ENCODE assay signal across 8 mouse cellular contexts in genomic region chr5:146220879-146221714, GRCm38 (mm10). TPM values are rescaled to one million over a fixed set of nuclear protein-coding genes. Genes with fewer than 3 reads are reported as not detected.
DNase-seq lines count a peak whose midpoint lies in the region; ATAC-seq and TF ChIP-seq lines count a peak whose summit lies in the region.

Rnf6 (minus strand) TSS chr5:146221555.

- H3K4me3 ChIP-seq in forebrain, embryonic 10.5 days, result peak within 1 kb of the TSS; percentile 76
- H3K4me3 ChIP-seq in heart, embryonic 15.5 days, result peak within 1 kb of the TSS; percentile 85
- H3K4me3 ChIP-seq in liver, embryonic 14.5 days (ENCODE audit: insufficient read depth in 1 of 2, low read depth in 2 of 2, low read length in 2 of 2), result peak within 1 kb of the TSS; percentile 71 to 87
- H3K4me3 ChIP-seq in neural tube, embryonic 11.5 days (ENCODE audit: low read depth, low read length), result peak within 1 kb of the TSS; percentile 53
- peak within 1 kb of the TSS; percentile 73 for H3K4me3 ChIP-seq in stomach, postnatal 0 days (ENCODE audit: low read depth, low read length)

- H3K27me3 ChIP-seq in forebrain, embryonic 10.5 days (ENCODE audit: poor library complexity, severe bottlenecking), result no peaks in the 10 kb centered on the region
- H3K27me3 ChIP-seq in heart, embryonic 15.5 days, result no peaks in the 10 kb centered on the region
- no peaks in the 10 kb centered on the region for H3K27me3 ChIP-seq in liver, embryonic 14.5 days (ENCODE audit: control insufficient read depth, insufficient read depth, low read length)
- no peaks in the 10 kb centered on the region for H3K27me3 ChIP-seq in neural tube, embryonic 11.5 days (ENCODE audit: control insufficient read depth, insufficient read depth, low read length)
- no peaks in the 10 kb centered on the region for H3K27me3 ChIP-seq in stomach, postnatal 0 days (ENCODE audit: control insufficient read depth, insufficient read depth, low read length)

- under 1% methylated on average over 67 of the region's 67 CpGs for WGBS in forebrain, embryonic 10.5 days
- WGBS in heart, embryonic 15.5 days, result under 1% methylated on average over 67 of the region's 67 CpGs
- WGBS in liver, embryonic 14.5 days (ENCODE audit: insufficient replicate concordance), result under 1% methylated on average over 66 of the region's 67 CpGs
- WGBS in neural tube, embryonic 11.5 days, result under 1% methylated on average over 66 of the region's 67 CpGs
- WGBS in stomach, postnatal 0 days, result under 1% methylated on average over 67 of the region's 67 CpGs

- H3K36me3 ChIP-seq in forebrain, embryonic 10.5 days (replicated peaks), result peaks cover 39% of the 10 kb centered on the region
- H3K36me3 ChIP-seq in heart, embryonic 15.5 days, result peaks cover 26% of the 10 kb centered on the region
- H3K36me3 ChIP-seq in liver, embryonic 14.5 days (replicated peaks; ENCODE audit: control insufficient read depth, insufficient read depth, low read depth), result peaks cover 9% of the 10 kb centered on the region
- no peaks in the 10 kb centered on the region for H3K36me3 ChIP-seq in neural tube, embryonic 11.5 days (ENCODE audit: control insufficient read depth, insufficient read depth, low read length)
- peaks cover 11% of the 10 kb centered on the region for H3K36me3 ChIP-seq in stomach, postnatal 0 days (ENCODE audit: control insufficient read depth, insufficient read depth, low read length)

- no peak for TF ChIP-seq EP300 in liver, embryonic 14.5 days (IDR thresholded peaks at IDR 0.05; ENCODE audit: low read depth)
- TF ChIP-seq EP300 in stomach, postnatal 0 days (optimal IDR thresholded peaks at IDR 0.05), result no peak

- peak; percentile 86 to 89 for DNase-seq in CD8-positive naive resting alpha-beta T cell, adult 2 months (ENCODE audit: low read depth in 2 of 2, low spot score in 2 of 2)
- DNase-seq in c-Kit-positive CD71-negative TER-119-negative erythroid progenitor cells, embryonic 14.5 days (ENCODE audit: low read depth), result peak; percentile 92
- peak; percentile 93 for DNase-seq in forebrain, embryonic 10.5 days (ENCODE audit: extremely low spot score, low spot score)
- DNase-seq in kidney, postnatal 25 days, result peak; percentile 97 to 99
- DNase-seq in liver, embryonic 14.5 days (ENCODE audit: low read depth in 3 of 3, low spot score in 3 of 3), result peak; percentile 91 to 96 (median 91)
- peak; percentile 93 for DNase-seq in neural tube, embryonic 11.5 days (ENCODE audit: low spot score)
- peak; percentile 95 for DNase-seq in stomach, postnatal 0 days (ENCODE audit: low spot score)

- H3K4me1 ChIP-seq in forebrain, embryonic 10.5 days, result peaks cover 21% of the 10 kb centered on the region
- peaks cover 12% of the 10 kb centered on the region for H3K4me1 ChIP-seq in heart, embryonic 15.5 days (replicated peaks)
- peaks cover 4 to 6% of the 10 kb centered on the region in 2 experiments; a peak in 3 of 4 replicates for H3K4me1 ChIP-seq in liver, embryonic 14.5 days (replicated peaks; ENCODE audit: control insufficient read depth in 2 of 2, insufficient read depth in 2 of 2, low read length in 1 of 2)
- H3K4me1 ChIP-seq in neural tube, embryonic 11.5 days (ENCODE audit: control insufficient read depth, insufficient read depth, low read length), result no peaks in the 10 kb centered on the region; the same call in 1 of the 2 replicates
- 0 out of 2 replicates have a peak, but pooled peaks cover 2% of the 10 kb centered on the region for H3K4me1 ChIP-seq in stomach, postnatal 0 days (replicated peaks; ENCODE audit: control insufficient read depth, insufficient read depth)

- peak within 1 kb of the TSS; percentile 98 for H3K27ac ChIP-seq in forebrain, embryonic 10.5 days
- peak within 1 kb of the TSS; percentile 100 for H3K27ac ChIP-seq in heart, embryonic 15.5 days
- peak within 1 kb of the TSS; percentile 96 for H3K27ac ChIP-seq in liver, embryonic 14.5 days
- H3K27ac ChIP-seq in neural tube, embryonic 11.5 days (ENCODE audit: low read depth, low read length), result peak within 1 kb of the TSS; percentile 89
- H3K27ac ChIP-seq in stomach, postnatal 0 days (replicated peaks), result peak within 1 kb of the TSS; percentile 100

- peak within 1 kb of the TSS; percentile 74 for H3K4me2 ChIP-seq in heart, embryonic 15.5 days
- peak within 1 kb of the TSS; percentile 93 for H3K4me2 ChIP-seq in liver, embryonic 14.5 days (ENCODE audit: low read depth)
- peak within 1 kb of the TSS; percentile 67 for H3K4me2 ChIP-seq in neural tube, embryonic 11.5 days (ENCODE audit: low read depth)
- peak within 1 kb of the TSS; percentile 70 for H3K4me2 ChIP-seq in stomach, postnatal 0 days (replicated peaks; ENCODE audit: low read depth)

- peak within 1 kb of the TSS; percentile 91 for H3K9ac ChIP-seq in heart, embryonic 15.5 days
- peak within 1 kb of the TSS; percentile 96 for H3K9ac ChIP-seq in liver, embryonic 14.5 days (replicated peaks)
- peak within 1 kb of the TSS; percentile 78 for H3K9ac ChIP-seq in neural tube, embryonic 11.5 days (ENCODE audit: low read length)
- peak within 1 kb of the TSS; percentile 93 for H3K9ac ChIP-seq in stomach, postnatal 0 days (ENCODE audit: low read length)

- H3K9me3 ChIP-seq in forebrain, embryonic 10.5 days, result no peaks in the 10 kb centered on the region
- H3K9me3 ChIP-seq in heart, embryonic 15.5 days (replicated peaks), result no peaks in the 10 kb centered on the region
- H3K9me3 ChIP-seq in liver, embryonic 14.5 days (ENCODE audit: control insufficient read depth, low read length), result no peaks in the 10 kb centered on the region
- H3K9me3 ChIP-seq in neural tube, embryonic 11.5 days (ENCODE audit: control insufficient read depth, low read length), result no peaks in the 10 kb centered on the region
- H3K9me3 ChIP-seq in stomach, postnatal 0 days (ENCODE audit: control insufficient read depth, low read length), result no peaks in the 10 kb centered on the region

- peak; percentile 100 for ATAC-seq in heart, embryonic 15.5 days (replicated peaks; ENCODE audit: insufficient number of reproducible peaks, insufficient read depth, low FRiP score, low read depth)
- peak; percentile 99 for ATAC-seq in liver, embryonic 14.5 days (ENCODE audit: insufficient read depth)
- peak; percentile 100 for ATAC-seq in neural tube, embryonic 11.5 days (ENCODE audit: insufficient read depth, low FRiP score, low TSS enrichment)
- ATAC-seq in stomach, postnatal 0 days (ENCODE audit: low FRiP score, low TSS enrichment), result peak; percentile 99

- TF ChIP-seq CTCF in liver, embryonic 14.5 days (IDR thresholded peaks at IDR 0.05; ENCODE audit: low read depth), result peak; percentile 55
- peak; percentile 51 for TF ChIP-seq CTCF in stomach, postnatal 0 days (IDR thresholded peaks at IDR 0.05; ENCODE audit: low read depth)

RNA-seq across cellular contexts. Expression of gene Rnf6, which starts in this region (rescaled TPM):
- polyA plus RNA-seq in forebrain, embryonic 10.5 days (2016; fragmentation: Nextera tagmentation; extraction: Ambion mirVana), result 25.9 and 27.7 TPM in 2 replicates
- 46.0 and 47.0 TPM in 2 replicates for polyA plus RNA-seq in heart, embryonic 15.5 days (2015; fragmentation: Nextera tagmentation; extraction: Ambion mirVana)
- polyA plus RNA-seq in liver, embryonic 14.5 days (2012; rRNA removed), result 8.3 and 13.2 TPM in 2 replicates
- 18.9 and 19.4 TPM in 2 replicates for polyA plus RNA-seq in liver, embryonic 14.5 days (2014; fragmentation: Nextera tagmentation; extraction: Ambion mirVana)
- 22.7 TPM in 2 replicates for polyA plus RNA-seq in neural tube, embryonic 11.5 days (2014; fragmentation: Nextera tagmentation; extraction: Ambion mirVana)
- 35.9 and 38.3 TPM in 2 replicates for polyA plus RNA-seq in stomach, postnatal 0 days (2015; fragmentation: Nextera tagmentation; extraction: Ambion mirVana)

Comparison
In these comparisons a context has a peak if more than half of its experiments do, and no peak if none do; other contexts are left out.
1. Peak in every context shown above with its lines: DNase-seq, ATAC-seq, H3K4me3 ChIP-seq and H3K27ac ChIP-seq.